11 mouse cellular contexts compared by ENCODE assay signal in genomic region chr5:120350461-120350860, GRCm38 (mm10).
"Had no signal": no experiment of that assay in that cellular context is flagged by ENCODE, and none has a peak within 500 bp of the region (broad histone marks: within the 10 kb centered on the region; RNA-seq: fewer than 3 reads in every experiment).

No protein-coding gene starts in this region.

- DNase-seq: gastrocnemius, postnatal 14 days; gastrocnemius, postnatal 36 days; heart, adult 18-20 months; heart, postnatal 10 days; heart, postnatal 4 days; kidney, adult 18-20 months; kidney, adult 8-10 months; kidney, postnatal 10 days; kidney, postnatal 4 days; liver; liver, embryonic 13.5 days had no signal
